Mouse (Mus musculus) cerebellum, adult 11-12 months (tissue): ENCODE measurements around the gene Glrb.
A peak's percentile ranks its signal among the peaks of the same experiment; 100 is the strongest.

ENCODE experiments used
- DNase-seq: peaks from one replicate; pipeline ENCODE4 v3.0.0; 2022

The Glrb gene

GRCm38 (mm10) chr3:80913111-80913778 is at the start of gene Glrb:
Gene Glrb, minus strand, starts transcription at chr3:80913660.
- peak; percentile 75 for DNase-seq

DNA sequence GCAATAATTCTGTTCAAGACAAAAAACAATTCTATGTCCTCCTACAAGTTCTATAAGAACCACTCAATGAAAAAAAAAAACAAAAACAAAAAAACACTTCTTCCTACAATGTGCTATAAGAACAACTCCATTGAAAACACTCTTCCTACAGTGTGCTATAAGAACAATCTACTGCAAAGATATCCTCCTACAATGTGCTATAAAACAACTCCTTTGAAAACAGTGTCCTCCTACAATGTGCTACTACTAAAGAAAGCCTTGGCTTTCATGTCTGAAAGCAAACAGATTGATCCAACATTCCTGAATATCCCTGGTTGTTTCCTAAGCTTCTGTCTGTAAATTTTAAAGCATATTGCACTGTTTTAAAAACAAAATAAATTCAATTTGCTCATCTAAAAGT is 46.5 kb upstream of the Glrb start:
- DNase-seq = no peak

- peak; percentile 4 for DNase-seq
Measured at GRCm38 (mm10) chr3:80958591-80958990, 45.1 kb upstream of the Glrb start.

DNA sequence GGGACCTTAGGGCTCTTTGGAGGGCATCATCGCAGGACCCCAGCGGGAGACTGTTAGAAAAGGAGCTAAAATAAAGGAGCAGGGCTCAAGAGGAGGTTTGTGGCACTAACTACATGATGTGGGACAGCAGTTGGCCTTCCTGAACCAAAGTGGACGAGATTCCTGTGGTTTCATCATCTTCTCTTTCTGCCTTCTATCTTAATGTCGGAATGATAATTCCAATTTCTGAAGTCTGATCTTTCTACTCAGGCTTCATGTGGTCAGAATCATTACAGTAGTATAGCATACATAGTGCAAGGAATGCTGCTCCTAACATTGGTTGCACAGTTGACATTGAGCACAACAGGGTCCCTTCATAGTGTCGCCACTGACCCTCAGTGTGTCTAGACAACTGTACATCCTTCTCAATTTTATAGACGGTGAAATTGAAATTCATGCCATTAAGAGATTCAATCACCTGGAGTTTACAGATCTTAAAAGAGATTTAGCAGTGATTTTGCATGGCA is 372 bp upstream of the Glrb start:
- no peak for DNase-seq

DNA sequence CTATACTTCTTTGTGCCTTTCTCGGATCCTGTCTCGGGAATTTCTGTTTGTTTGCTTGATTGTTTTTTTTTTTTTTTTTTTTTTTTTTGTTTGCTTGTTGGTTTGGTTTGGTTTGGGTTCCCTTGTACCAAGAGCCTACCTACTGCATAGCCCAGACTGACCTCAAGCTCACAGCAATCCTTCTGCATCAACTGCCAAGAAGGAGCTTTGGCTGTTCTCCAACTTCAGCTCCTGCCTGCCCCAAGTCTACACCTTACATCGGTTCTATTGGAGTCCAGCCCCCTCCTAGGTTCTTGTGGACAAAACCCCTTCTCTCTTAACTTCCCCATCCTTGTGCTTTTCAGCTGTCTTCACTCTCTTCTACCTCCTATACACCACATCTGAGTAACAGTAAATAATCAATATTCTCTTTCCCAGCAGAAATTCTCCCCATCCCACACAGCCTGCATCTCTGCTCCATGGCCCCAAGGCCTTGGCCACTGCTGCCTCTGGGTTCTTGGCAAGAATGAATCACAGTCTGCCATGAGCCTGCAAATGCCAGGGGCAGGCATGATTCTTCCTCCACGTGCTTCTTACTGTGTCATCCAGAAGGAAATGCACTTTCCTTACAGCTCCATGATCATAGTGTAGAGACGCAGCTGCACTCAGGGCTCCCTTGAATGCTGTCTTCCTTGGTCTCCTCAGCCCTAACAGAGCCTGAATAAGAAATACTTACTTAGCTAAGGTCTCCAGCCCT is 18.5 kb downstream of the Glrb start:
- DNase-seq = peak; percentile 54

GRCm38 (mm10) chr3:80894328-80894727 is 19.1 kb downstream of the Glrb start:
- no peak for DNase-seq

GRCm38 (mm10) chr3:80893055-80893690 is 20.3 kb downstream of the Glrb start:
- no peak for DNase-seq

- DNase-seq = no peak
Measured at GRCm38 (mm10) chr3:80891087-80891486, 22.4 kb downstream of the Glrb start.

- DNase-seq = no peak
Measured at GRCm38 (mm10) chr3:80885174-80885573, 28.3 kb downstream of the Glrb start.

DNA sequence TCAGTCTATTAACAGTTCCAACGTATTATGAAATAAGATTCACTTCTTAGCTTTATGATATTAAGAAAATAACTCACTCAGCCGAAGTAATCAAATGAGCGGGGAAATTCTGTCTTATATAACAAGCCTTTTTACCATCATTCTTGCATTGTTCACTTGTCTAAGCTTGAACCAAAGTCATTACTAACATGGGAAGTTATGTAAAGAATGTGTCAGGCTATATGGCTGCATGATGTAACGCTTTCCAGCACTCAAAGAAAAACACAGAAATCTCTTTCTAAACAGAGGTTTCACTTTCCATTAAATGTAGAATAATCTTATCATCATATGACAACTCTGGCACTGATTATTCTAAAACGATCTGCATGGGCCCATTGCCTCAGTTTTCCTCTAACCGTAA is 29.9 kb downstream of the Glrb start:
- no peak for DNase-seq

DNA sequence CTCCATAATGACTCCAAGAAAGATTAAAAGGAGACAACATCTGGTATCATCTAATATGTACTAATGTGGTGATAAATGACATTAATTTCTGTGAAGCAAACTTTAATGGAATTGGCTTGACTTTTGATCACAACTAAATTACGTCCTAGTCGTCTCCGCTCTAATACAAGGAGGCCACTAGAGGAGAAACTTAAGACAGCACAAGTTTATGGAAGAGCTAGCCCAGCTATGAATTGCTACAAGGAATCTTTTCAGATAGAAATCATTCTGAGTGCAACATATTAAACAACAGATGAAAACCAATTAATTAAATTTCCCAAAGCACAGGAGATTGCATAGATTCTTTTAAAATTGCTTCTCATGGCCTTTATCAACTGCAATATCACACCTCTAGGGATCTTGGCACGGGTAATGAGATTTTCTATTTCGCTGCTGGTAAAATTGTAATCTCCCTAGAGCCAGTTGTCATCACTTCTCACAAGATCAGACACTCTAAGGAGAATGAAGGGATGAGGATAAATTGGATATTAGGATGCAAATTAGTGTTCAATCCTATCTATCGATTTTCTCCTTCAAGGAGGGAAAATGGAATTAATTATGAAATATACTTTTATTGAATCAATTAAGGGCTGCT is 32.7 kb downstream of the Glrb start:
- no peak for DNase-seq

DNA sequence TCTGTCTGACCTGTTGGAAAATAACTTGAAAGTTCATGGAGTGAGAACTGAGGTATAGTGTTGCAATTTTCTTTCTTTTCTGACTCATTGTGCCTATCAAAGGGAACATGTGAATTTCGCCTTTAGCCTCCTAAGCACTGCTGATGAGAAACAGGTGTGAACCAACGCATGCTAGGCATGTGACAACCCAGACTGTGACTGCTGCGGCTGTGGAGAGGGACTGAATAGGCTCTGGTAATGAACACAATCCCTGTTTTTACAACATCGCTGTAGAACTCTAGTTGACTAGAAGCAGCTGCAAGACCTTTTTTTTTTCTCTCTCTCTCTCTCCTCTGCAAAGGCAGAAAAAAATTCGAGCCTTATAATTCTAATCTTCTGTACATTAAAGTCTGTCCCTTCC is 34.9 kb downstream of the Glrb start:
- no peak for DNase-seq

GRCm38 (mm10) chr3:80874690-80875353 is 38.6 kb downstream of the Glrb start:
- DNase-seq = no peak

- no peak for DNase-seq
Measured at GRCm38 (mm10) chr3:80874081-80874480, 39.4 kb downstream of the Glrb start.

DNA sequence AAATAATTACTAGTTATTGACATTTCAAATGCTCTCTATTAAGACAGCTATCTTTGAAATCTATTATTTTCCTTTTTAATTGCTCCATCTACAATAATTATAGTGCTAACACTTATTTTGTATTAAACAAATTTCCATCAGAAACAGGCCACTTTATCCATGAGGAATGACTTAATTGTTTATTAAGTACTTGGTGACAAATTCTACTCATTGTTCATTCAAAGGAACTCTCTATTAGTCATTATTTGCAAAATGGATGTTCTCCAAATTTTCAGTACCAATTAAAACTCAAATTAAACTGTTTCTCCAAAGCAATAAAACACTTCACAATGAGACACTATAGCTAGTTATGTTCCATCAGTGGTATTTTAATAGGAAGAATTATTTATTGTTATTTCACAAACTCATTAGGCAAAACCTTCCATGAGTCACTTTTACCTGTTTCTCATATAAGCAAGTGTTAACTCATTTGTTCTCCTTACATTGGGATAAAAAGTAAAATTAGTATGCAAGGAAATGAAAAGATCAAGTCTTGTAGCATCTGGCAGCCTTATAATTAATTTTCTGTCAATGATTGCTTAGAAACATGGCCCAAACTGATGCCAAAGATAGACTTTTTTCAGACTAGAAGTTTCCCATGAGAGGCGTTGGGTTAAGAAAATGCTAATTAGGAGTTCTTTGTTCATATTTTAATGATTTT is 41.8 kb downstream of the Glrb start:
- DNase-seq = no peak

DNA sequence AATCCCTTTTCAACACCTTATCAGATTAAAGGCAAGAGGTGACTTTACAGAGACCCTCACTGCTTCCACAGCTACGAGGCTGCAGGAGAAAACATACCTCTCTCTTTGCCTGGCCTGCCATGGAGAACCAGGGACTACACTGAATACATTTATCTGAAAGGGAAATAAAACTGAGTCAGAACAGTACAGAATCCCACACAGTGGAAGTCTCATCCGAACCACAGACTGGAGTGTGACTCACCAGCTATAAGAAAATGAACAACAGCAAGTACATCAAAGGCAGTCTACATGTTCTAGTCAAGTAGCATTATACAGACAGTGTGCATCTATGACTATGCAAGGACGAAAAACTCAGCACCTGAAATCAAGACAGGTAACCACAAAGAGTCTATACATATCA is 46.1 kb downstream of the Glrb start:
- no peak for DNase-seq

GRCm38 (mm10) chr3:80852912-80853507 is 60.5 kb downstream of the Glrb start:
- DNase-seq = no peak

DNA sequence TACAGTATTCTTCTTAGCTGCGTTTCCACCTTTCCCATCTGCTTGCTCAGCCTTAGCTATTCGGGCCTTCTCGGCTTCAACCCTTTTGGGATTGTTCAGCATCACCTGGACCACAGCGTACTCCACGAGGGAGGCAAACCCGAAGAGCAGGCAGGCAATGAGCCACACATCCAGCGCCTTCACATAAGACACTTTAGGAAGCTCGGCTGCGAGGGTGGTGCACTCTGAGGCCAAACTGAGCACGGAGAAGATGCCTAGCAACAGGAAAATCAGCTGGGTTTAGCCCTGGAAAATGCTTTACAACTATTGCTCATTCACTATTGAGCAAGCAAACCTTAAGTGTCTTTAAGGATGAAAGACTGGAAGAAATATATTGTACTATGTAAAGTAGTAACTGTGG is 62.5 kb downstream of the Glrb start:
- no peak for DNase-seq

- no peak for DNase-seq
Measured at GRCm38 (mm10) chr3:80845634-80846033, 67.8 kb downstream of the Glrb start.

DNA sequence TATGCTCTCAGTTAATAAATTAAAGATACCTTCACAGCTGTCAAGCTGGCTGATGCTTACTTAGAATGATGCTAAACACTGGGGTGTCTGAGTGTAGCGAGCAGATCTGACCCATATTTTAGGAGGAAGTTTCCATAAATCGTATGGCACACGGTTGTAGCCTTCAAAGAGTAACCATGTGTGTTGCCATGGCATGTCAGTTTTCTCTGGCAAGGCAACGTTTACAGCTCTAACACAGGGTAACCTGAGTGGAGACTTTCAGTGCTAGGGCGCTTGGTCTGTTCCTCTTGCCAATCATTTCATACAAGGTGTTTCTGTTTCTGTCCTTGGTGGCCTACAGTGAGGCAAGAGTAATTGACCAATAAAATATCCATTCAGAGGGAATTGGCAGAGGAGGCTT is 73.6 kb downstream of the Glrb start:
- no peak for DNase-seq

DNA sequence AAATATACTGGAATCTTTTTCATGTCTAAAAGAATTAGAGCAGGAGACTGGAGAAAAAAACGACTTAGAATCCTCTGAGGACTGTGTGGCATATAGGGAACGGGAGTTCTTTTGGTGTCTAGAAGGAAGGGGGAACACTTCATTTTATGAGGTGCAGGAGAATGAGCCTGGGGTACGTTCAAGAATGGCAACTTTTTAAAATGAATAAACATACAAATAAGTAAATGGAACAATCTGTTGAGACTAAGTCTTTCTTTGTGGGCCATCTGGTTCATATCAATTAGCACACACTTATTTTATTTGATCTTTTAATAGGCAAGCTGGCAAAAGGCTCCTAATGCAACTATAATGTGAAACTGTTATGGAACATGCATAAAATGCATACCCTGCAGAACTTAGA is 75.9 kb downstream of the Glrb start:
- no peak for DNase-seq

GRCm38 (mm10) chr3:80823975-80824374 is 89.5 kb downstream of the Glrb start:
- DNase-seq = no peak
